ENCODE assay signal across 8 mouse cellular contexts in the genomic region with DNA sequence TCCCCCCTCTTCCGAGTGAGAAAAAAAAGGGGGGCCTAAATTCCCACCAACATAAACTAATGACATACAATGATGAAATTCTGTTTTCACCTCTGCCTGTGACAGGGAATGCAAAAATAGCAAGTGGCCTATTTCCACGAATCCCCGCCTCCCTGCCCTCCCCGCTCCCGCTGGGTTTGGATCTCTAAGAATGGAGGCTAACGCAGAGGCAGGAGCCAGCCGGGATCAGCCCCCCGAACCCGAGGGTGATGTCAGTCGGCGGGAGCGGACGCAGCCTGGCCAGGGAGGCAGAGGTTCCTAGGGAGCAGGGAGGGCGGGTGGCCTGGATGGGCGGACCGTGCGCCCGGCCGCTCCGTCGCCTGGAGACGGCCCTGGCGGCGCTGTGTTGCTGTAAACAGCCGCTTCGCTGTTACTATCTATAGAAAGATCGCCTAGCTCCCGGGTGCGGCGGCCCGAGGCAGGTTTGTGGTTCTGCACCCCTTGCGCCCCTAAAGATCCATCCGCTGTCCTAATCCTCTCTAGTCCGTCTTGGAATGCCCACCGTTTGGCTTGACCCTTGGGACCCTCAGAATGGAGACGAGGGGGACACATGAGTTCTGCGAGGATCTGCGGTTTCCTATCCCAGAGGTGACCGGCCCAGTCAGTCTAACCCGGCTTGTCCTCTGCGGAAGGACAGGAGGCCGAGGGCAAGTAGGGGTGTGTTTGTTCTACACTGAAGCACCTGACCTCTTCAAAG. TPM values are rescaled to one million over a fixed set of nuclear protein-coding genes. Genes with fewer than 3 reads are reported as not detected.
DNase-seq lines count a peak whose midpoint lies in the region; ATAC-seq and TF ChIP-seq lines count a peak whose summit lies in the region.

No protein-coding gene starts in this region.

- H3K36me3 ChIP-seq in thymus, adult 2 months (ENCODE audit: control insufficient read depth, insufficient read depth, low read length), result no peaks in the 10 kb centered on the region
- H3K36me3 ChIP-seq in embryonic facial prominence, embryonic 10.5 days (replicated peaks), result no peaks in the 10 kb centered on the region
- no peaks in the 10 kb centered on the region; the same call in 1 of the 2 replicates for H3K36me3 ChIP-seq in heart, embryonic 11.5 days (ENCODE audit: control insufficient read depth, insufficient read depth, low read length)
- H3K36me3 ChIP-seq in kidney, embryonic 15.5 days, result no peaks in the 10 kb centered on the region
- H3K36me3 ChIP-seq in liver, embryonic 14.5 days (replicated peaks; ENCODE audit: control insufficient read depth, insufficient read depth, low read depth), result no peaks in the 10 kb centered on the region
- H3K36me3 ChIP-seq in stomach, embryonic 14.5 days (ENCODE audit: control insufficient read depth, insufficient read depth, low read length), result no peaks in the 10 kb centered on the region

- TF ChIP-seq POLR2A in thymus, adult 2 months (IDR thresholded peaks at IDR 0.05; ENCODE audit: control insufficient read depth, extremely low read depth, insufficient read depth, low read length, poor library complexity), result no peak

- H3K27me3 ChIP-seq in thymus, adult 2 months (ENCODE audit: control insufficient read depth, insufficient read depth, low read length), result peaks cover 16% of the 10 kb centered on the region
- H3K27me3 ChIP-seq in embryonic facial prominence, embryonic 10.5 days (replicated peaks; ENCODE audit: low read depth, poor library complexity, severe bottlenecking), result peaks cover 65% of the 10 kb centered on the region
- peaks cover 6% of the 10 kb centered on the region for H3K27me3 ChIP-seq in heart, embryonic 11.5 days (ENCODE audit: control insufficient read depth, insufficient read depth, low read length)
- peaks cover 32% of the 10 kb centered on the region for H3K27me3 ChIP-seq in kidney, embryonic 15.5 days
- peaks cover 71% of the 10 kb centered on the region for H3K27me3 ChIP-seq in liver, embryonic 14.5 days (ENCODE audit: control insufficient read depth, insufficient read depth, low read length)
- H3K27me3 ChIP-seq in stomach, embryonic 14.5 days (ENCODE audit: control insufficient read depth, insufficient read depth, low read length), result peaks cover 3% of the 10 kb centered on the region; the same call in 1 of the 2 replicates

- H3K4me2 ChIP-seq in heart, embryonic 11.5 days, result peak overlapping the region; percentile 94
- peak overlapping the region; percentile 99 for H3K4me2 ChIP-seq in kidney, embryonic 15.5 days
- peak overlapping the region; percentile 97 for H3K4me2 ChIP-seq in liver, embryonic 14.5 days (ENCODE audit: low read depth)
- H3K4me2 ChIP-seq in stomach, embryonic 14.5 days (replicated peaks; ENCODE audit: low read depth, low read length), result peak overlapping the region; percentile 99

- peaks cover 23% of the 10 kb centered on the region for H3K4me1 ChIP-seq in thymus, adult 2 months (replicated peaks; ENCODE audit: control insufficient read depth, insufficient read depth, low read length)
- H3K4me1 ChIP-seq in embryonic facial prominence, embryonic 10.5 days, result peaks cover 68% of the 10 kb centered on the region
- H3K4me1 ChIP-seq in heart, embryonic 11.5 days (ENCODE audit: control insufficient read depth, insufficient read depth, low read length), result peaks cover 18% of the 10 kb centered on the region
- peaks cover 48% of the 10 kb centered on the region for H3K4me1 ChIP-seq in kidney, embryonic 15.5 days
- H3K4me1 ChIP-seq in liver, embryonic 14.5 days (replicated peaks; ENCODE audit: control insufficient read depth in 2 of 2, insufficient read depth in 2 of 2, low read length in 1 of 2), result peaks cover 13 to 19% of the 10 kb centered on the region in 2 experiments
- peaks cover 8% of the 10 kb centered on the region; the same call in 1 of the 2 replicates for H3K4me1 ChIP-seq in stomach, embryonic 14.5 days (ENCODE audit: control insufficient read depth, insufficient read depth, low read length)

- peak overlapping the region; percentile 30 for H3K4me3 ChIP-seq in thymus, adult 2 months (ENCODE audit: control insufficient read depth, insufficient read depth, low read length)
- peak overlapping the region; percentile 71 for H3K4me3 ChIP-seq in embryonic facial prominence, embryonic 10.5 days
- H3K4me3 ChIP-seq in heart, embryonic 11.5 days (ENCODE audit: low read depth, low read length), result peak overlapping the region; percentile 71
- H3K4me3 ChIP-seq in kidney, embryonic 15.5 days (replicated peaks), result peak overlapping the region; percentile 59
- peak overlapping the region; percentile 22 to 49 for H3K4me3 ChIP-seq in liver, embryonic 14.5 days (ENCODE audit: insufficient read depth in 1 of 2, low read depth in 2 of 2, low read length in 2 of 2)
- peak overlapping the region; percentile 56 for H3K4me3 ChIP-seq in stomach, embryonic 14.5 days (ENCODE audit: low read depth, low read length)

- ATAC-seq in heart, embryonic 11.5 days (replicated peaks; ENCODE audit: insufficient number of reproducible peaks, low FRiP score, low TSS enrichment), result peak; percentile 59
- ATAC-seq in kidney, embryonic 15.5 days (replicated peaks; ENCODE audit: low FRiP score), result peak; percentile 69
- peak; percentile 38; the same call in 1 of the 2 replicates for ATAC-seq in liver, embryonic 14.5 days (ENCODE audit: insufficient read depth)
- ATAC-seq in stomach, embryonic 14.5 days (ENCODE audit: insufficient number of reproducible peaks, insufficient read depth, low FRiP score, low read depth), result peak; percentile 11; the same call in 1 of the 2 replicates

- WGBS in thymus, adult 2 months, result 3% methylated on average over 42 of the region's 42 CpGs
- under 1% methylated on average over 42 of the region's 42 CpGs for WGBS in embryonic facial prominence, embryonic 10.5 days
- WGBS in heart, embryonic 11.5 days (ENCODE audit: insufficient replicate concordance), result under 1% methylated on average over 42 of the region's 42 CpGs
- under 1% methylated on average over 42 of the region's 42 CpGs for whole genome bisulfite sequencing in kidney, embryonic 15.5 days
- WGBS in liver, embryonic 14.5 days (ENCODE audit: insufficient replicate concordance), result 2% methylated on average over 42 of the region's 42 CpGs
- WGBS in stomach, embryonic 14.5 days, result under 1% methylated on average over 42 of the region's 42 CpGs

- DNase-seq in thymus, adult 2 months, result peak; percentile 26
- DNase-seq in thymus, postnatal 10 days (ENCODE audit: low spot score in 2 of 2), result no peak
- peak; percentile 81 for DNase-seq in embryonic facial prominence, embryonic 10.5 days (ENCODE audit: low spot score)
- DNase-seq in liver, embryonic 14.5 days (ENCODE audit: low read depth in 3 of 3, low spot score in 3 of 3), result no peak
- peak; percentile 80 for DNase-seq in naive thymus-derived CD4-positive, alpha-beta T cell, adult 2 months (ENCODE audit: low read depth)

- peak overlapping the region; percentile 83 for H3K9ac ChIP-seq in heart, embryonic 11.5 days (ENCODE audit: low read depth, low read length)
- peak overlapping the region; percentile 36 for H3K9ac ChIP-seq in kidney, embryonic 15.5 days
- 0 out of 2 replicates have a peak overlapping the region, but pooled peaks have one; percentile 21 for H3K9ac ChIP-seq in liver, embryonic 14.5 days (replicated peaks)
- H3K9ac ChIP-seq in stomach, embryonic 14.5 days (replicated peaks; ENCODE audit: low read depth, low read length), result peak overlapping the region; percentile 25; the same call in 1 of the 2 replicates

- H3K27ac ChIP-seq in thymus, adult 2 months (ENCODE audit: control insufficient read depth, insufficient read depth, low read length), result no peak overlapping the region
- H3K27ac ChIP-seq in embryonic facial prominence, embryonic 10.5 days (replicated peaks), result peak overlapping the region; percentile 69
- H3K27ac ChIP-seq in heart, embryonic 11.5 days (ENCODE audit: low read depth, low read length), result peak overlapping the region; percentile 84
- peak overlapping the region; percentile 34 for H3K27ac ChIP-seq in kidney, embryonic 15.5 days
- H3K27ac ChIP-seq in liver, embryonic 14.5 days, result no peak overlapping the region
- peak overlapping the region; percentile 59 for H3K27ac ChIP-seq in stomach, embryonic 14.5 days (ENCODE audit: low read length)

- H3K9me3 ChIP-seq in embryonic facial prominence, embryonic 10.5 days, result no peaks in the 10 kb centered on the region
- H3K9me3 ChIP-seq in heart, embryonic 11.5 days (replicated peaks; ENCODE audit: control insufficient read depth, low read length), result no peaks in the 10 kb centered on the region
- H3K9me3 ChIP-seq in kidney, embryonic 15.5 days (replicated peaks), result no peaks in the 10 kb centered on the region
- H3K9me3 ChIP-seq in liver, embryonic 14.5 days (ENCODE audit: control insufficient read depth, low read length), result no peaks in the 10 kb centered on the region
- H3K9me3 ChIP-seq in stomach, embryonic 14.5 days (ENCODE audit: control insufficient read depth, low read depth, low read length), result no peaks in the 10 kb centered on the region

- 0 out of 2 replicates have a peak, but pooled peaks have one; percentile 26 for TF ChIP-seq CTCF in thymus, adult 2 months (IDR thresholded peaks at IDR 0.05; ENCODE audit: borderline replicate concordance, control insufficient read depth, extremely low read depth, insufficient read depth, low read length, poor library complexity)
- TF ChIP-seq CTCF in liver, embryonic 14.5 days (IDR thresholded peaks at IDR 0.05; ENCODE audit: low read depth), result no peak

- TF ChIP-seq EP300 in liver, embryonic 14.5 days (IDR thresholded peaks at IDR 0.05; ENCODE audit: low read depth), result no peak

RNA-seq across cellular contexts. Expression of a gene that starts 1.6 kb away (rescaled TPM):
- polyA plus RNA-seq in thymus, adult 2 months (2012; rRNA removed), result 12.1 and 12.6 TPM in 2 replicates
- 1.4 and 1.8 TPM in 2 replicates for polyA plus RNA-seq in embryonic facial prominence, embryonic 10.5 days (2016; fragmentation: Nextera tagmentation; extraction: Ambion mirVana)
- 4.5 and 6.3 TPM in 2 replicates for polyA plus RNA-seq in heart, embryonic 11.5 days (2014; fragmentation: Nextera tagmentation; extraction: Ambion mirVana)
- 3.5 and 3.8 TPM in 2 replicates for polyA plus RNA-seq in kidney, embryonic 15.5 days (2015; fragmentation: Nextera tagmentation; extraction: Ambion mirVana)
- 0.79 and 0.83 TPM in 2 replicates for polyA plus RNA-seq in liver, embryonic 14.5 days (2012; rRNA removed)
- 0.61 and 0.71 TPM in 2 replicates for polyA plus RNA-seq in liver, embryonic 14.5 days (2014; fragmentation: Nextera tagmentation; extraction: Ambion mirVana)
- polyA plus RNA-seq in stomach, embryonic 14.5 days (2014; fragmentation: Nextera tagmentation; extraction: Ambion mirVana), result 8.6 and 9.1 TPM in 2 replicates

Comparison
In these comparisons a context has a peak if more than half of its experiments do, and no peak if none do; other contexts are left out.
1. DNase-seq: peak in thymus, adult 2 months (single experiment), embryonic facial prominence, embryonic 10.5 days (single experiment) and naive thymus-derived CD4-positive, alpha-beta T cell, adult 2 months (single experiment); none in thymus, postnatal 10 days (0 of 2) and liver, embryonic 14.5 days (0 of 3).
2. H3K27ac ChIP-seq: peak in embryonic facial prominence, embryonic 10.5 days (single experiment), heart, embryonic 11.5 days (single experiment), kidney, embryonic 15.5 days (single experiment) and stomach, embryonic 14.5 days (single experiment); none in thymus, adult 2 months (single experiment) and liver, embryonic 14.5 days (single experiment).
3. ATAC-seq: peak in every context shown above with its lines; median percentile 69 in kidney, embryonic 15.5 days; 59 in heart, embryonic 11.5 days; 38 in liver, embryonic 14.5 days; 11 in stomach, embryonic 14.5 days.
4. H3K9ac ChIP-seq: peak in every context shown above with its lines; median percentile 83 in heart, embryonic 11.5 days; 36 in kidney, embryonic 15.5 days; 25 in stomach, embryonic 14.5 days; 21 in liver, embryonic 14.5 days.
5. Peak in every context shown above with its lines, with median percentiles within 50 percentile points of each other: H3K4me3 ChIP-seq and H3K4me2 ChIP-seq.